Mouse (Mus musculus): ENCODE data around the gene St7. TPM values are rescaled to one million over a fixed set of nuclear protein-coding genes. Genes with fewer than 3 reads are reported as not detected.

The St7 gene
- total RNA-seq, 1 experiment from 2014 or later = 5.4 TPM

DNA sequence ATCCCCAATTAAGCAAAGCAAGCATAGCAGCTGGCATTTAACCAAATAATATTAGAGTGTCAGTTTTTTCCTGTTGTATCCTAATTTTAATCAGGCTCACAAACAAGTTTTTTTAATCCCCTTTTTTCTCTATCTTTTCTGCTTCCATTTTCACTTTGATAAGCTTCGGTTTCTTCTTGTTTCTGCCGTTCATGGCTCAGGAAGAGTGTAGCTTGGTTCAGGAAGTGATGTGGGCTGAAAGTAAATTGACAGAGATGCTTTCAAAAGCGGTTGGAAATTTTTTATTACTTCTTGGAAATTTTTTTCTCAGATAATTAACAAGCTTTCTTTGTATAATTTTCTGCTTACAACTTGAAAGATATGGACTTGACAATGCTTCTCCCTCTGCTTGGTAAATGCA, 230.2 kb downstream of the St7 start:
- ATAC-seq (replicated peaks; ENCODE audit: insufficient number of reproducible peaks, low FRiP score, low TSS enrichment, poor library complexity, severe bottlenecking) = no peak

DNA sequence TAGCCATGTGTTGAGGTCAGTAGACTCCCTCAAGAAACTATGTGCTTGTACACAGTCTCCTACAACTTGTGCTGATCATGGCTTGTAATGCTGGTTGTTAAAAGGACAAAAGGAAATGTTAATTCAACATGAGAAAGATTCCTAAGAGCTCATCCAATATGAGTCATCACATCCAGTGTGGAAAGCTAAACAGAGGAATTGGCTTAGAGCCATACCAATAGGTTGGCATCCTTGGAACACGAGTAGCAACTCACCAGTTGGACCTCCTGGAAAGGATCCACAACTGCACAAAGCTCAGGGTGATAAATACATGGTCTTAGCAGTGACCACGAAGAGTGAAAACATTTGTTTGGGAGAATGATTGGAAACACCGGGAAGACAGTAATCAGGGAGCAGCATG, 230.6 kb downstream of the St7 start:
- ATAC-seq (replicated peaks; ENCODE audit: insufficient number of reproducible peaks, low FRiP score, low TSS enrichment, poor library complexity, severe bottlenecking) = no peak

DNA sequence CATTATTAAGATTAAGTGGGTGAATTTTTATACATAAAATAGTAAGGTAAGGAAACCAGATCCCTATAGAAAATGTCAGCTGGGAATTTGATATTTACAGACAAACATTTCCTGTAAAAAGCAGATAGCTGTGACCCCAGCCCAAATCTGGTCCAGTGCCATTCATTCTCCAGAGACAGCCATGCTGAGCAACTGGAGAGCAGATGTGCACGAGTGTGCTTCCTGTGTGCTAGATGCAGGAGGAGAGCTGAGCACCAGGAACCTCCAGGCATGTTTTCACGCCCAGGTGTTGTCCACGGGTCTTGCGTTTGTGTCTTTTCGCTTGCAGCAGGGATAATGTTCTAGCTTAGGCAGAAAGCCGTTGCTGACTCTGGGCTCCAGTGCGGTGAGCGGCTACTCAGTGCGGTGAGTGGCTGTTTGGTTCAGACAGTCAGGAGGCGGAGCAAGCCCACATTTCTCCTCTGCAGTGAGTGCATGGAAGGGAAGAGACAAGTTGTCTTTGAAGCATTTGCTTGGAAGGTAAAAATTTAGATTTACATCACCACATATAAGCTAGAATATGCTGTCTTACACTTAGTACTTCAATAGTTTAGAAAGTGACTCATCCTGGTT, 231.3 kb downstream of the St7 start:
- ATAC-seq (replicated peaks; ENCODE audit: insufficient number of reproducible peaks, low FRiP score, low TSS enrichment, poor library complexity, severe bottlenecking) = no peak

DNA sequence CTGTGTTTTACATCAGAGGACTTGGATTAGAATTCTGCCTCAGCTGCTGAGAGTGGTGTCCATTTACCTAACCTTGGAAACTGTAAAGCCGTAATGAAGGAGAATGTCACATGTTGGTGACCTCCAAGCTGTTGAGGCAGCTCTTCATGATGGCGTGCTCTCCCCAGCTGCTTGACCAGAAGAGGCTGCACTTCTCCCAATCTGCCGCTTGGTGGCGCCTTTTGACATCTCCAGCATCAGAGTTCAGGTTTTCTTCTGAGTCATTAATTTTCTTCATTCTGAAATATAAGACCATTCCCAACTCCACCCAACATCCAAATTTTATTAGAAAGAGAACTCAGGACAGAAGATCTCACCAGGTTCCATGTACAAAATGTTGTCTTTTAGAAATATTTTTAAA, 232.5 kb downstream of the St7 start:
- ATAC-seq (replicated peaks; ENCODE audit: insufficient number of reproducible peaks, low FRiP score, low TSS enrichment, poor library complexity, severe bottlenecking) = no peak

- ATAC-seq (replicated peaks; ENCODE audit: insufficient number of reproducible peaks, low FRiP score, low TSS enrichment, poor library complexity, severe bottlenecking) = no peak
Measured at GRCm38 (mm10) chr6:17927746-17928145, 235.0 kb downstream of the St7 start.

DNA sequence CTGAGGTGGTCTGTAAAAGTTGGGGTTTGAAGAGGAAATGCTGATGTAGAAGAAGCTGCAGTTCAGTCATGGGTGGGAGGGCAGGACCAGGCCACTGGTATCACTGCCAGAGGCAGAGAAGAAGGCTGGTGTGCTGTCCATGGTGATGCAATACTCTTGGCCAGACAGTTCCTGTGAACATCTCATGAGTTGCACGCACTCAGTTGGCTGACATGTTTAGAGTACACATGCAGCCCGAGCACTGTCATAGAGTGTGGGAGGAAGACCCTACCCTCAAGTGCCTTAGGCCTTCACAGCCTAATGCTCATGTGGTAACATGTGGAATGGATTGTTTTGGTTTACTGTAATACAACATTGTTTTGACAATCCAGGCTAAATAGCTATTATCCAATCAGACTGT, 238.5 kb downstream of the St7 start:
- no peak for ATAC-seq (replicated peaks; ENCODE audit: insufficient number of reproducible peaks, low FRiP score, low TSS enrichment, poor library complexity, severe bottlenecking)

DNA sequence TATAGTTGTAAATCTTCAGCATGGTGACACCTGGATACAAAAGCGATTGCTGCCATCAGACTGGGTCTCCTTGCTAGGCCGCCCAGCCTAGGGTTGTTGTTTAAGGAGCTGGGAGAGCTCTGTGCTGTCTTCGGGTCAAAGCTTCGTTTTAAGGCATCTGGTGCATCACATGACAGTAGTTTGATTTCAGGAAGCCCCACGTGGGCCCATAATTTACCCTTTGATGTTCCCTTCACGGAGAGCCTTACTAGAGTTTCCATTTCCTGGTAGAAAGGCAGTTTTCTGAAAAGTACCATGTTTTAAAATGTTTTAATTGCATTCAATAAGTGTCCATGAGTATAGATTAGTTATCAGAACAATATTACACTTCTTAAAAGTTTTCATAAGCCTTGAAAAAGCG, 239.1 kb downstream of the St7 start:
- ATAC-seq (replicated peaks; ENCODE audit: insufficient number of reproducible peaks, low FRiP score, low TSS enrichment, poor library complexity, severe bottlenecking) = no peak

- ATAC-seq (replicated peaks; ENCODE audit: insufficient number of reproducible peaks, low FRiP score, low TSS enrichment, poor library complexity, severe bottlenecking) = no peak
Measured at GRCm38 (mm10) chr6:17932806-17933205, 240.1 kb downstream of the St7 start.

DNA sequence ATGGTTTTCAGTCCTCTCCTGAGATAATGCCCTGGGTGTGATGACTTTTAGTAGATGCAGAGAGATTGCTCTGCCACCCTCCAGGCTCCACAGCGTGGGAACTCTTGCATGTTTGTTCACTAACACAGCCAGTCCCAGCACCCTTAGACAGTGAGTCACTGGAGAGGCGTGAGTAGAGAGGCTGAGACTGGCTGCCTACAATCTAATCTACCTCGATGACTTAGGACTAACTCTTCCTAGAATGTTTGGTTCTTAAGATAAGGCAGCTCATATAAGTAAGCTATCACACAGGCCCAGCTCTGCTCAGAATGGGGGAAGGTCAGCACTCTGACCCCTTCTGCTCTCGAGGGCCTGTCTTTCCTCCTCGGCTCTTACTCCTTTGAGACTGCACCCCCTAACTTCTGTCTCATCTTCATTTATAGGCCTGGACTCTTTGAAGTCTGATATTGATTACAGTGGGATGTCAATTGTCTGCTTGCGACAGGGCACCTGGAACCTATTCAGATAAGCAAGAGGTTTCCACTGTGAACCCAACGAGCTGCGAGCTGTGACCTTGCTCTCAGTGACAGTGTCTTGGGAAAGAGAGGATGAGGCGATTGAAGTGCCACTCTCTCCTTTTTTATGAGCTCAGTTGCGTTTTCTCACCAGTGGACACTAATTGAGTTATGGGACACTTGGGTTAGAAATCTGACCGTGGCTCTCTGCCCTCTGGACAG, 246.1 kb downstream of the St7 start:
- ATAC-seq (replicated peaks; ENCODE audit: insufficient number of reproducible peaks, low FRiP score, low TSS enrichment, poor library complexity, severe bottlenecking) = no peak

GRCm38 (mm10) chr6:17941916-17942315, 249.2 kb downstream of the St7 start:
- no peak for ATAC-seq (replicated peaks; ENCODE audit: insufficient number of reproducible peaks, low FRiP score, low TSS enrichment, poor library complexity, severe bottlenecking)

DNA sequence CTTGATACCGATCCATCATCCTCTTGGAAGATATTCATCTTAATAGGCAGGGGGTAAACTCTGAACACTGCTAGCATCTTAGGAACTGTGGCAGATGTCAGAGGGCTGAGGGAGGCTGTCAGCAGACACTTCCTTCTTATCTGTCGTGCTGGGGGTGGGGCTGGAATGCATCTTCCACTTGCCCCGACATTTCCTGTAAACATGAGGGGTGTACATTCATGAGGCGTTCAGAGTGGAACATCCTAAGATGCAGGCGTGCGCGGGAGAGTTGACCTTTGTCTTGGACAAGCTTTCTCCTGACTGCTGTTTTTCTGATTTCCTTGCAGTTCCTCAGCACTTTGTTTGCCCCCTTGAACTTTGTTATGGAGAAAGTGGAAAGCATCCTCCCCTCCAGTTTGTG, 249.6 kb downstream of the St7 start:
- ATAC-seq (replicated peaks; ENCODE audit: insufficient number of reproducible peaks, low FRiP score, low TSS enrichment, poor library complexity, severe bottlenecking) = no peak

DNA sequence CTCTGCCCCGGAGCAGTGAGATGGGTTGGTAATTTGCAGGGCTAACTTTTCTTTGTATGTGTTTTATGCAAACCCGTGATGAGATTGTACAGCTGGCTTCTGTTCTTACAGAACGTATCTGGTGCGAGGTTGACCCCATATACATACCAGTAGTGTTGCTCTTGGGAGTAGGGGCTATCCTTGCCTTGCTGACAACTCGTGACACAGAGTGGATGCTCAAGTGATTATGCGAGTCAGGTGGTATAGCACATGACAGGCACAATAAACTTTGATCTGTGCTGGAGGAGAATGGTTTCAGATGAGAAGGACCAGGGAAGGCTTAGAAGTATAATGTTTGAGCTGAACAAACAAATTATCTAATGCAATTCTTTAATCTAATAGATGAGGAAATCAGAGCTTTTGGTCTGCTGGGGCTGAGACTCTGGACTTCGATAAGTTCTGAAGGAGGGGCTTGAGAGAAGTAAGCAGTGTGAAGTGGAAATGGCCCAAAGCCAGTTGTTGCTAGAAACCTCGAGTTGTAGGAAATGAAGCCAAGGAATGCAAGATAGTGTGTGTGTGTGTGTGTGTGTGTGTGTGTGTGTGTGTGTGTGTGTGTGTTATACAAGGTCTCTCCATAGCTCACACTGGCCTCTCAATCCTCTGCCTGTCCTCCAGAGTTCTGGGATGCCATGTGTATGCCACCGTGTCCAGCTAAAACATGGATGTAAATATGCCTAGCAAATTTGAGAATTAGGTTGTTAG, 251.3 kb downstream of the St7 start:
- no peak for ATAC-seq (replicated peaks; ENCODE audit: insufficient number of reproducible peaks, low FRiP score, low TSS enrichment, poor library complexity, severe bottlenecking)

DNA sequence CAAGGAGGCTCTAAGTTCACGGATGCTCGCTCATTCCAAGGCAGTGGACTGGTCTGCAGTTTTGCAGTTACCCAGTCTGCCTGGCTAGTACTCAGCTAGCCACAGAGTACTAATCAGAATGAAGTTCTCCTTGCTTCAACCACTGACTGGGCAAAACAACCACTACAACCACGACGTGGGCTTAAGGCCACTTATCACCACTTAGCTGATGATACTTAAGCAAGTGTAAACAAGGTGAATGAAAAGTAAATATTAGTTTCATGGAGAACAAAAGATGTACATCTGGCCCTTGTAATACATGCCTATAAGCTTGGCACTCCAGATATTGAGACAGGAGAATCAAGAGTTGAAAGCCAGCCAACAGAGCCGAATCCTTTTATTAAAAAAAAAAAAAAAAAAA, 253.7 kb downstream of the St7 start:
- no peak for ATAC-seq (replicated peaks; ENCODE audit: insufficient number of reproducible peaks, low FRiP score, low TSS enrichment, poor library complexity, severe bottlenecking)

GRCm38 (mm10) chr6:17947130-17947831, 254.5 kb downstream of the St7 start:
- no peak for ATAC-seq (replicated peaks; ENCODE audit: insufficient number of reproducible peaks, low FRiP score, low TSS enrichment, poor library complexity, severe bottlenecking)

DNA sequence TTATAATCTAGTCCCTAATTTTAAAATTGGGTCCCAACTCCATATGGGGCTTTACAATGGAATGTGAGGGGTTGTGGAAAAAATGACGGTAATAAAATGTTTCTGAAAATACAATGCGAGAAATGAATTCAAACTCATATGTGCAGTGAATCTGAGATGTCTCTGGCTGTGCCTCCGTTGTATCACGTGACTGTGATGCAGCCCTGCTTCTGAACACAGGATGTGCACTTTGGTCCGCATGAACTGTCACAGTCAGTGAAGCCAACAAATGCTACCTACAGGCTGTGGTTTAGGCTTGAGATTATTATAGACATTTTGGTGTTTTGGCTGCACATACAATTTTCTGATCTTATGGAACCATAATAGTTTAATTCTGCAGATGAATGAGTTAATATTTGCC, 256.4 kb downstream of the St7 start:
- no peak for ATAC-seq (replicated peaks; ENCODE audit: insufficient number of reproducible peaks, low FRiP score, low TSS enrichment, poor library complexity, severe bottlenecking)

GRCm38 (mm10) chr6:17951779-17952178, 259.0 kb downstream of the St7 start:
- no peak for ATAC-seq (replicated peaks; ENCODE audit: insufficient number of reproducible peaks, low FRiP score, low TSS enrichment, poor library complexity, severe bottlenecking)

DNA sequence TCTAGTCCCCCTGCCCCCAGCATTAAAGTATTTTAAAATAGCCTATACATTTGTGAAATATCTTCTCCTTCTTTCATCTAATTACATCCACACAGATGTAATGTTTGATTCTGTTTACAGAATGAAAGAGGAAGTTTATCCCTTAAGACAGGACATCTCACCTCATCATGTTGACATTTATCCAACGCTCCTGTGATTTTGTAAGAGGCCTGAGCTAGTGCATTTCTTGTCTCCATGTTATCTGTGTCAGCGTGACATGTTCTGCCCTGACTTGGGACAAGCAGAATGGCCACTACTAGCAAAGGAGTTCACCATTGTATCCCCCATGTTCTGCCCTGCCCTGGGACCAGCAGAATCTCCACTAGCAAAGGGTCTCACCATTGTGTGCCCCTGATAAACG, 270.7 kb downstream of the St7 start:
- ATAC-seq (replicated peaks; ENCODE audit: insufficient number of reproducible peaks, low FRiP score, low TSS enrichment, poor library complexity, severe bottlenecking) = no peak

- ATAC-seq (replicated peaks; ENCODE audit: insufficient number of reproducible peaks, low FRiP score, low TSS enrichment, poor library complexity, severe bottlenecking) = no peak
Measured at GRCm38 (mm10) chr6:17968467-17969144, 275.9 kb downstream of the St7 start.

- ATAC-seq (replicated peaks; ENCODE audit: insufficient number of reproducible peaks, low FRiP score, low TSS enrichment, poor library complexity, severe bottlenecking) = no peak
Measured at GRCm38 (mm10) chr6:17969815-17970214, 277.1 kb downstream of the St7 start.
